Mouse (Mus musculus) limb, embryonic 12.5 days (tissue): ENCODE data around the gene Hexim2. TPM values are rescaled to one million over a fixed set of nuclear protein-coding genes. Genes with fewer than 3 reads are reported as not detected.

Experiments
- ATAC-seq: fragments of 200-750 bp; cut with Nextera tagmentation; 2 replicates; pipeline ENCODE4 v1.8.0; 2017; ENCODE audit warnings: low read depth, moderate TSS enrichment; ENCODE audit not compliant: insufficient number of reproducible peaks, insufficient read depth, low FRiP score, low TSS enrichment
- H3K27ac ChIP-seq: fragments of 300-500 bp; sonication (generic); 2 replicates; pipeline ENCODE4 v1.5.1; 2016; ENCODE audit warnings: mild to moderate bottlenecking, moderate library complexity
- H3K27me3 ChIP-seq: fragments of 300-500 bp; sonication (generic); 2 replicates; pipeline ENCODE4 v1.6.1; 2016; ENCODE audit warnings: mild to moderate bottlenecking, moderate library complexity
- H3K36me3 ChIP-seq: fragments of 300-500 bp; sonication (generic); 2 replicates; pipeline ENCODE4 v1.6.1; 2016; ENCODE audit warnings: mild to moderate bottlenecking, moderate library complexity
- H3K4me1 ChIP-seq: fragments of 300-500 bp; sonication (generic); replicated peaks from 2 replicates; pipeline ENCODE4 v1.6.1; 2016
- H3K4me2 ChIP-seq: fragments of 300-500 bp; sonication (generic); 2 replicates; pipeline ENCODE4 v1.6.1; 2016; ENCODE audit warnings: mild to moderate bottlenecking, moderate library complexity
- H3K4me3 ChIP-seq: fragments of 300-500 bp; sonication (generic); replicated peaks from 2 replicates; pipeline ENCODE4 v1.5.1; 2016; ENCODE audit warnings: mild to moderate bottlenecking
- H3K9ac ChIP-seq: fragments of 300-500 bp; sonication (generic); replicated peaks from 2 replicates; pipeline ENCODE4 v1.6.1; 2016; ENCODE audit warnings: mild to moderate bottlenecking, moderate library complexity
- H3K9me3 ChIP-seq: fragments of 300-500 bp; sonication (generic); 2 replicates; pipeline ENCODE4 v1.6.1; 2016; ENCODE audit warnings: mild to moderate bottlenecking, moderate library complexity
- WGBS: fragments of 180-500 bp; shearing (Covaris S2); methylation state at CpG from one replicate; pipeline ENCODE4 v1.1.7; 2016; 5-methylcytosine and 5-hydroxymethylcytosine counted together
- polyA plus RNA-seq: library from polyadenylated mRNA; unstranded; fragments of >200 nt; fragmentation: Nextera tagmentation; extraction: Ambion mirVana; gene quantifications from 2 replicates; pipeline ENCODE4 v1.2.1, GENCODE M21; 2016

The Hexim2 gene
- polyA plus RNA-seq, 1 experiment from 2014 or later, result 12.8 TPM

GRCm38 (mm10) chr11:103144309-103145285 is 12.4 kb downstream of the Hexim2 start:
- ATAC-seq, result no peak
- 34% methylated on average over 12 of the region's 12 CpGs for WGBS
- H3K4me3 ChIP-seq, result no peak overlapping the region

DNA sequence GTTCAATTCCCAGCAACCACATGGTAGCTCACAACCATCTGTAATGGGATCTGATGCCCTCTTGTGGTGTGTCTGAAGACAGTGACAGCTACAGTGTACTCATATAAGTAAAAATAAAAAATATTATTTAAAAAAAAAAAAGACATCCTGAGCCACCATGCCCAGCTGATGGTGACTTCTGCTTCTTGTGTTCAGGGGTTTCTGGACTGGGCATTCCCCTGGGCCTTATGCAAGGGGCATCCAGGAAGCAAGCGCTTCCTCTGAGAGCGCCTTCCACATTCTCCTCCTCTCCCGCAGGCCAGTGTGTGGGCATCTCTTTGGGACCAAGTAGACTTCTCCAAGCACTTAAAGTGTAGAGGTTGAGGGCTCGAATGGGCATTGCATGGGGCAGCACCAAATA is 14.2 kb downstream of the Hexim2 start:
- WGBS, result 89% methylated on average over 4 of the region's 4 CpGs
- no peaks in the 10 kb centered on the region for H3K27me3 ChIP-seq

More at GRCm38 (mm10) chr11:103144309-103145285, 12.4 kb downstream of the Hexim2 start:
- H3K36me3 ChIP-seq, result peaks cover 5% of the 10 kb centered on the region
- no peak overlapping the region for H3K4me2 ChIP-seq
- peak overlapping the region; percentile 29; the same call in 1 of the 2 replicates for H3K27ac ChIP-seq
- H3K9ac ChIP-seq, result no peak overlapping the region
- no peaks in the 10 kb centered on the region for H3K9me3 ChIP-seq
- no peaks in the 10 kb centered on the region for H3K27me3 ChIP-seq
- peaks cover 31% of the 10 kb centered on the region for H3K4me1 ChIP-seq

DNA sequence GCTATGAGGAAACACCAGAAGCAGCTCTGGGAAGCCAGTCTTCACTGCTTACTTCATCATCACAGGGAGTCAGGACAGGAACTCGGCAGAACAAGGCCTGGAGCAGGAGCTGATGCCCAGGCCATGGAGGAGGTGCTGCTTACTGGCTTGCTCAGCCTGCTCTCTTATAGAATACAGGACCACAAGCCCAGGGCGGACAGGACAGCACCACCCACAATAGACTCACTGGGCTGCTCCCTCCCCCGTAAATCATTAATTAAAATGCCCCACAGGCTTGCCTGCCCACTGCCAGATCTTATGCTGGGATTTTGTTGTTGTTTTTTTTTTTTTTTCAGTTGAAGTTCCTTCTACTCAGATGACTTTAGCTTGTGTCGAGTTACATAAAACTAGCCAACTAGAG is 15.5 kb downstream of the Hexim2 start:
- Histone ChIP-seq H3K36me3 (no peaks in the 10 kb centered on the region), H3K4me1 (peaks cover 11% of the 10 kb centered on the region), H3K27ac (no peak overlapping the region), H3K9ac (no peak overlapping the region), H3K9me3 (no peaks in the 10 kb centered on the region), H3K27me3 (no peaks in the 10 kb centered on the region), H3K4me3 (no peak overlapping the region), H3K4me2 (no peak overlapping the region)
- 66% methylated on average over 4 of the region's 4 CpGs for WGBS
- no peak for ATAC-seq

More for the DNA sequence above, 14.2 kb downstream of the Hexim2 start:
- peaks cover 25% of the 10 kb centered on the region for H3K4me1 ChIP-seq
- no peak overlapping the region for H3K4me2 ChIP-seq
- no peaks in the 10 kb centered on the region for H3K9me3 ChIP-seq
- no peak overlapping the region for H3K27ac ChIP-seq
- H3K36me3 ChIP-seq, result no peaks in the 10 kb centered on the region
- ATAC-seq, result no peak
- no peak overlapping the region for H3K4me3 ChIP-seq
- H3K9ac ChIP-seq, result no peak overlapping the region

DNA sequence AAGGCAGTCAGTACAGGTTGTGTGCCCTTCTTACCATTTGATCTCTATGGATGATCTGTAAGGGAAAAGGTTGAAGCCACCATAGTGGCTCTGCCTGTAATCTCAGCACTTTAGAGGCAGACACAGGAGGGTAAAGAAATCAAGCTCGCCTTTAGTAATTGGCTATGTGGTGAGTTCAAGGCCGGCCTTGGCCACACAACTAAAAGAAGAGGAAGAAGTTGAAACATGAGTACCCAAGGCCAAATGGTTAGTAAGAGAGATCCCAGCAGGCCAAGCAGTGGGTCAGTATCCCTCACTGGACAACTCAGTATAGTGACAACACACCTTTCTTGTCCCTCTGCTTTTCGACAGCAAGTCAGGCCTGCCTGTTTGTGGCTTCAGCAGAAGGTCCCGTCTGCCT is 17.5 kb downstream of the Hexim2 start:
- no peak for ATAC-seq
- Histone ChIP-seq H3K9ac (no peak overlapping the region), H3K9me3 (no peaks in the 10 kb centered on the region), H3K4me1 (peaks cover 3% of the 10 kb centered on the region), H3K27ac (no peak overlapping the region), H3K4me2 (no peak overlapping the region), H3K36me3 (no peaks in the 10 kb centered on the region), H3K4me3 (no peak overlapping the region), H3K27me3 (no peaks in the 10 kb centered on the region)
- WGBS, result 86% methylated on average over 4 of the region's 4 CpGs

DNA sequence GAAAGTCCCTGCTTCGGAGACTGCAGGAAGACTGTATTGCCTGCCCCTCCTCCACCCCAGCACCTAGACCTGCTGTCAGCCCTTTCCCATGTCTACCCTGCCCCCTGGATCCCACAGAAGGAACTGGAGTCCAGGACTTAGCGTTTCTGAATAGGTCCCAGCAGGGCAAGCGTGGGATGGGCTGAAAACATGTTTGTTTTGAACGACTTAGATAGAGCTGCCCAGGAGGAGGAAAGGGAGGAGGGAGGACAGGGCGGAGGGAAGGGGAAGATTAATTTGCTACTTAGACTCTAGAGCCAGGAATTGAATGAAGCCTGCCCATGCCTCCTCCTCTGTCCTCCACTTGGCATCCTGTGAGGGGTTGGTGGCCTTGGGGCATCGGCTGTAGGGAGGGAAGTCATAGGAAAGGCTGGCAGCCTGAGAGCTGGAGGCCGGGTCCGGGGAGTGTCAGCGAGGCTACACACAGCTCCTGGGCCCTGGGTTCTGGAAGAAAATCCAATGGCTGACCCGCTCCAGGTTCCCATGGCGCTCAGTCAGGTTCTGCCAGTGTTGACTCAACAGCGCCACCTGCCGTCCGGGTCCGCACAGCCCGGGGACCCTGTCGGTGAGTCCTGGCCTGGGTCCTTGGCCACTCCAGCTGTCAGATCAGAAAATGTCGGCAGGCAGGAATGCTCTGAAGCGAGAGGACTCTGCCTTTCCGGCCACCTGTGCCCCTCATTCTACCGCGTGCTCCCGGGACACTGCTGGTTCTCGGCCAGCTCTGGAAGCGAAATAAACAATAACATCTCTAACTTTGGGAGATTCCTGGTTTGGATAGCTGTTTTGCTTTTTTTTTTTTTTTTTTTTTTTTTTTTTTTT is 26.6 kb downstream of the Hexim2 start:
- no peaks in the 10 kb centered on the region for H3K27me3 ChIP-seq
- no peaks in the 10 kb centered on the region; the same call in 1 of the 2 replicates for H3K4me1 ChIP-seq
- no peaks in the 10 kb centered on the region for H3K36me3 ChIP-seq
- WGBS, result 2% methylated on average over 25 of the region's 25 CpGs
- H3K9me3 ChIP-seq, result no peaks in the 10 kb centered on the region
- H3K9ac ChIP-seq, result peak overlapping the region; percentile 8; the same call in 1 of the 2 replicates
- H3K4me3 ChIP-seq, result peak overlapping the region; percentile 23
- H3K27ac ChIP-seq, result no peak overlapping the region
- peak; percentile 88 for ATAC-seq
- H3K4me2 ChIP-seq, result peak overlapping the region; percentile 51

DNA sequence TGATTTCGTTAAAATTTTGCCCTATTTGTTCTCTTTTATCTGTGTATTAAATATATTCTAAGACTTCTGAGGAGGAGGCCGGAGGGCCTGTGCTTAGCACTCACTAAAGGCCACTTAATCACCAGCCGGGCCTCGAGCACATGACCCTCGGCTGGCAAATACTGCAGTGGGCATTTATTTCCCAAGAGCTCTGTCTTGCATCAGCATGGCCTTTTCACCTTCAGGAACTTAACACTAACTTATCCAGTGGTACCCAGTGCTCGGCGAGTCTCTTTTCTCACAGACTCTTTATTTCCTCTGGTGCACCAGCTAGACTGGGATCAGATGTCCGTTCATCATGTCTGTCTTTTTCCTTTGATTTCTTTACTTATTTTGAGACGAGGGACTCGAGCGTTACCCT is 28.5 kb downstream of the Hexim2 start:
- H3K4me3 ChIP-seq, result no peak overlapping the region
- H3K27ac ChIP-seq, result no peak overlapping the region
- no peaks in the 10 kb centered on the region for H3K27me3 ChIP-seq
- H3K4me2 ChIP-seq, result no peak overlapping the region
- no peaks in the 10 kb centered on the region; the same call in 1 of the 2 replicates for H3K4me1 ChIP-seq
- 87% methylated on average over 11 of the region's 11 CpGs for WGBS
- H3K9ac ChIP-seq, result no peak overlapping the region
- H3K36me3 ChIP-seq, result no peaks in the 10 kb centered on the region
- H3K9me3 ChIP-seq, result no peaks in the 10 kb centered on the region
- no peak for ATAC-seq

DNA sequence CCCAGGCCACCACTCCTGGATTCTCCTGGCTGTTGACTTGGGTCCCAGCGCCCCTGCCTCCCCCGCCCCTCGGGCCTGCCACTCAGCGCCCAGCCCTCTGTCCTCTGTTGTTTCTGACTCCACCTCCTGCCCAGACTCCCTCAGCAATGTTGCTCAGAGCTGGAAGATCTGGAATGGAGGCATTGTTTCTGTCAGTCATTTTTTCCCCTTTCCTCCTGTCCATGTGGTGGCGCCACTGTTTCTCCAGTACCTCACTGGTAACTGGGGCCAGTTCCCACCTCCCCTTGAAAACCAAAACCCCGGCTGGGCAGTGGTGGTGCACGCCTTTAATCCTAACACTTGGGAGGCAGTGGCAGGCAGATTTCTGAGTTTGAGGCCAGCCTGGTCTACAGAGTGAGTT is 29.2 kb downstream of the Hexim2 start:
- Histone ChIP-seq H3K36me3 (no peaks in the 10 kb centered on the region), H3K4me2 (no peak overlapping the region), H3K4me3 (no peak overlapping the region), H3K9ac (no peak overlapping the region), H3K4me1 (no peaks in the 10 kb centered on the region; the same call in 1 of the 2 replicates), H3K27me3 (peaks cover 1% of the 10 kb centered on the region; the same call in 1 of the 2 replicates), H3K27ac (no peak overlapping the region), H3K9me3 (no peaks in the 10 kb centered on the region)
- ATAC-seq, result no peak
- 71% methylated on average over 7 of the region's 7 CpGs for WGBS

DNA sequence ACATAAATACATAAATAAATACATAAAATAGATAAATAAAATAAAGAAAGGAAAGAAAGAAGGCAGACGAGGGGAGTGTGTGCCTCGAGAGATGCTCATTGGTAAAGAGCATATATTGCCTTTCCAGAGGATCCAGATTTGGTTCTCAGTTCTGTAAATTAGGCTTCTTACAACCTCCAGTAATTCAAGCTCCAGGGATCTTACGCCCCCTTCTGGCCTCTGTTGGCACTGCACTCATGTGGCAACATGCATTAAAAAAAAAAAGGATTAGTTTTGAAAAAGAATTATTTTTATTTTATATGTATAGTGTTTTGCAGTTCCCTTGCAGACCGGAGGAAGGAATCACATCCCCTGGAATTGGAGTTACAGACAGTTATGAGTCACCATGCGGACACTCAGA is 29.9 kb downstream of the Hexim2 start:
- no peak overlapping the region for H3K4me3 ChIP-seq
- H3K27me3 ChIP-seq, result peaks cover 5% of the 10 kb centered on the region; the same call in 1 of the 2 replicates
- H3K27ac ChIP-seq, result no peak overlapping the region
- WGBS, result 87% methylated on average over 5 of the region's 5 CpGs
- no peaks in the 10 kb centered on the region for H3K9me3 ChIP-seq
- H3K4me2 ChIP-seq, result no peak overlapping the region
- no peak overlapping the region for H3K9ac ChIP-seq
- H3K4me1 ChIP-seq, result no peaks in the 10 kb centered on the region; the same call in 1 of the 2 replicates
- H3K36me3 ChIP-seq, result no peaks in the 10 kb centered on the region
- no peak for ATAC-seq

DNA sequence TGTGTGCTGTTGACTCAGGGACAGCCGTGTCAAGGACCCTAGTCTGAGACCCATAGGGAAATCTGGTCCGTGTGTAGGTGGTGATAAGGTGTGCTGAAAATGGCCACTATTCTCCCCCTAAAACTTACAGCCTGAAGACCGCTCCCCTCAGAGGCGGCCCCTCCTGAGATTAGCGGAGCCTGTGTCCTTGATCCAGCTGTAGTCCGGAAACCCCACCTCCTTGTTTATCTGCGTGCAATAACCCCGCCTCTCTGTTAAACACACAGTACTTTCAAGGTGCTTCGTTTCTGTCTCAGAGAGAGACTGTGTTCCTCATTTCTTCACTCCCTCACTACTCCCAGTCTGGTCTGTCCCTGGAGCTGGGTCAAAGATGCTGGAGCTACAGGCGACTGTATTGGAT is 32.2 kb downstream of the Hexim2 start:
- Histone ChIP-seq H3K4me1 (no peaks in the 10 kb centered on the region), H3K36me3 (no peaks in the 10 kb centered on the region), H3K9me3 (no peaks in the 10 kb centered on the region), H3K4me3 (no peak overlapping the region), H3K27ac (no peak overlapping the region), H3K4me2 (no peak overlapping the region), H3K9ac (no peak overlapping the region), H3K27me3 (peaks cover 26% of the 10 kb centered on the region)
- no peak for ATAC-seq
- WGBS, result 24% methylated on average over 10 of the region's 10 CpGs

DNA sequence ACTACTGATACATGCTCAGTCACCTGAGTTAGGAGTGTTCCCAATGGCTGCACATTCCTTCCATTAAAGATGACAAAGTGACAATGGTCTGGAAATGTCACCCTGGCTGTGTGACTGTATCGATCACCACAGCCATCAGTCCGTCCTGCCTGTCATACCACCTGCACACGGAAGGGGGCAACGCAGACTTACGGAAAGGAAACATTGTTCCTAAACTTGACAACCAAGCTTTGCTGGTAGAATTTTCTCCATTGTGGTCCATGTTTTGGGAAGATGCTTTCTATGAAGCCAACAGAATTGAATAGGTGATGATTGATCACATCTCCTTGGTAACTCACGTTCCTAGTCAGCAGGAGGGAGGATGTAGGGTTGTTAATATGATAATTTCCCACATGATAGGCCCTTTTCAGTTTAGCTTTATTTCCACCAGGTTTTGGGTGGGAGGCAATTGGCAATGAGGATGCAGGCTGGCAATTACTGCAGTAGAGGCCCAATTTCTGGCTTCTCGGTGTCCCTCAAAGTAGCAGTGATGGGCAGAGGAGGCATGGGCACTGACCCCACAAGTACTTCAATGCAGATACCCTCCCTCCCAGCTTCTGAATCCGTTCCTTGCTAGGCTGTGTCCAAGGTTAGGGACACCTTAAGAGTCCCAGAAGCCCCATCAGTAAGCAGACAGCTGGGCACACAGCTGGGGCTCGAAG is 36.6 kb downstream of the Hexim2 start:
- Histone ChIP-seq H3K36me3 (no peaks in the 10 kb centered on the region), H3K9me3 (no peaks in the 10 kb centered on the region), H3K4me2 (no peak overlapping the region), H3K4me1 (peaks cover 12% of the 10 kb centered on the region), H3K9ac (no peak overlapping the region), H3K27me3 (peaks cover 71% of the 10 kb centered on the region), H3K27ac (no peak overlapping the region), H3K4me3 (no peak overlapping the region)
- 29% methylated on average over 9 of the region's 9 CpGs for WGBS
- ATAC-seq, result no peak
